Mouse (Mus musculus): ENCODE data around the gene Tnks2. TPM values are rescaled to one million over a fixed set of nuclear protein-coding genes. Genes with fewer than 3 reads are reported as not detected.

The Tnks2 gene
- polyA plus RNA-seq, 1 experiment from 2014 or later, result 19.0 TPM

GRCm38 (mm10) chr19:36936285-36936684 lies 102.3 kb downstream of the Tnks2 start:
- no peak for ATAC-seq
- Histone ChIP-seq H3K4me3 (ENCODE audit: low read length) (no peak overlapping the region), H3K27me3 (replicated peaks; ENCODE audit: control insufficient read depth, insufficient read depth, low read length) (no peaks in the 10 kb centered on the region), H3K27ac (ENCODE audit: low read depth, low read length) (no peak overlapping the region), H3K4me2 (ENCODE audit: low read length) (no peak overlapping the region), H3K9me3 (ENCODE audit: control insufficient read depth, low read length) (no peaks in the 10 kb centered on the region), H3K9ac (ENCODE audit: low read depth, low read length) (no peak overlapping the region), H3K4me1 (ENCODE audit: control insufficient read depth, insufficient read depth, low read depth, low read length) (no peaks in the 10 kb centered on the region), H3K36me3 (ENCODE audit: control insufficient read depth, insufficient read depth, low read length) (no peaks in the 10 kb centered on the region)
- 94% methylated on average over 4 of the region's 4 CpGs for WGBS

DNA sequence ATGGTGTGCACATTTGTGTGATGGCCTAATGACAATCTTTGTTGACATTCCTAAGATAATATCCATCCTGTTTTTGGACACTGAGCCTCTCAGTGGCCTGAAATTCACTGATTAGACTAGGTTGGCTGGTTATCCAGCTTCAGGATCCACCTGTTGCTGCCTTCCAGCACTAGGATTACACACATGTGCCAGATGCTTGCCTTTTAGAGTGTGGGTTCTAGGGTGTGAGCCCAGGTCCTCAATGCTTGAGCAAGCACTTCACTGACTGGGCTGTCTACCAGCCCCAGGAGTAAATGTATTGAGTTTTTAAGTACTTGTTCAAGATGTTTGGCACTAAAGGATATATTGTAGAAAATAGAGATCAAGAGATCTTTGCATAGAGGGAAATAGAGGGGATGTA lies 104.0 kb downstream of the Tnks2 start:
- Histone ChIP-seq H3K4me2 (ENCODE audit: low read length) (no peak overlapping the region), H3K27me3 (replicated peaks; ENCODE audit: control insufficient read depth, insufficient read depth, low read length) (no peaks in the 10 kb centered on the region), H3K4me3 (ENCODE audit: low read length) (no peak overlapping the region), H3K36me3 (ENCODE audit: control insufficient read depth, insufficient read depth, low read length) (no peaks in the 10 kb centered on the region), H3K27ac (ENCODE audit: low read depth, low read length) (no peak overlapping the region), H3K9ac (ENCODE audit: low read depth, low read length) (no peak overlapping the region), H3K4me1 (ENCODE audit: control insufficient read depth, insufficient read depth, low read depth, low read length) (no peaks in the 10 kb centered on the region), H3K9me3 (ENCODE audit: control insufficient read depth, low read length) (no peaks in the 10 kb centered on the region)
- no peak for ATAC-seq

- Histone ChIP-seq H3K4me2 (ENCODE audit: low read length) (no peak overlapping the region), H3K36me3 (ENCODE audit: control insufficient read depth, insufficient read depth, low read length) (no peaks in the 10 kb centered on the region), H3K27me3 (replicated peaks; ENCODE audit: control insufficient read depth, insufficient read depth, low read length) (no peaks in the 10 kb centered on the region), H3K9ac (ENCODE audit: low read depth, low read length) (no peak overlapping the region), H3K27ac (ENCODE audit: low read depth, low read length) (no peak overlapping the region), H3K9me3 (ENCODE audit: control insufficient read depth, low read length) (no peaks in the 10 kb centered on the region), H3K4me1 (ENCODE audit: control insufficient read depth, insufficient read depth, low read depth, low read length) (no peaks in the 10 kb centered on the region), H3K4me3 (ENCODE audit: low read length) (no peak overlapping the region)
- WGBS, result 95% methylated on average over 1 of the region's 1 CpGs
- no peak for ATAC-seq
These were observed 106.0 kb downstream of the Tnks2 start for GRCm38 (mm10) chr19:36940064-36940463.

Other genes starting within 250 kb of the Tnks2 start
- gene Ppp1r3c, start 97.6 kb upstream of the Tnks2 start, polyA plus RNA-seq (2015; fragmentation: Nextera tagmentation; extraction: Ambion mirVana), result 27.2 and 30.6 TPM in 2 replicates
- gene Fgfbp3, start 85.4 kb downstream of the Tnks2 start, polyA plus RNA-seq (2015; fragmentation: Nextera tagmentation; extraction: Ambion mirVana), result 28.2 and 44.1 TPM in 2 replicates
- 6.6 and 8.7 TPM in 2 replicates for gene Btaf1, start 91.8 kb downstream of the Tnks2 start, polyA plus RNA-seq (2015; fragmentation: Nextera tagmentation; extraction: Ambion mirVana)

Measured in hindbrain, embryonic 16.5 days (tissue).